Mouse (Mus musculus) heart, adult 18-20 months (tissue): ENCODE results near the gene Prkab2. TPM values are rescaled to one million over a fixed set of nuclear protein-coding genes. Genes with fewer than 3 reads are reported as not detected.

ENCODE experiments used
- DNase-seq, 2 experiments: peaks; one replicate each; pipeline ENCODE4 v3.0.0; 2021 to 2022; ENCODE audit warnings: mixed read lengths in 1 of 2
- microRNA-seq, 2 experiments: library from miRNA; unstranded; fragments of <30 nt; microRNA quantifications; one replicate each; pipeline ENCODE4 v1.2.0; 2022
- total RNA-seq, 2 experiments: library from RNA; stranded (reverse); gene quantifications; 2 replicates each; pipeline ENCODE4 v1.2.3; 2021

Prkab2 gene
- total RNA-seq, 2 experiments from 2014 or later, result 25.5 to 33.5 TPM

GRCm38 (mm10) chr3:97691443-97692017 is 33.5 kb downstream of the Prkab2 start:
- no peak for DNase-seq

- DNase-seq, result no peak
Observed at GRCm38 (mm10) chr3:97693806-97694205, 35.8 kb downstream of the Prkab2 start.

GRCm38 (mm10) chr3:97696866-97697265 is 38.9 kb downstream of the Prkab2 start:
- no peak for DNase-seq

GRCm38 (mm10) chr3:97697291-97697690 is 39.3 kb downstream of the Prkab2 start:
- no peak for DNase-seq

- peak in 1 of 2 experiments; percentile 46 for DNase-seq
Observed at GRCm38 (mm10) chr3:97699061-97699460, 41.1 kb downstream of the Prkab2 start.

- no peak for DNase-seq
Observed at GRCm38 (mm10) chr3:97701198-97701597, 43.2 kb downstream of the Prkab2 start.

- no peak for DNase-seq
Observed at GRCm38 (mm10) chr3:97702448-97703080, 44.6 kb downstream of the Prkab2 start.

- no peak for DNase-seq
Observed at GRCm38 (mm10) chr3:97705508-97705907, 47.5 kb downstream of the Prkab2 start.

GRCm38 (mm10) chr3:97706561-97706960 is 48.6 kb downstream of the Prkab2 start:
- no peak for DNase-seq

- no peak for DNase-seq
Observed at GRCm38 (mm10) chr3:97710134-97710533, 52.1 kb downstream of the Prkab2 start.

GRCm38 (mm10) chr3:97710881-97711280 is 52.9 kb downstream of the Prkab2 start:
- no peak for DNase-seq

GRCm38 (mm10) chr3:97715922-97716321 is 57.9 kb downstream of the Prkab2 start:
- DNase-seq, result no peak

GRCm38 (mm10) chr3:97719116-97719515 is 61.1 kb downstream of the Prkab2 start:
- no peak for DNase-seq

Small RNA genes lying within 50 kb of the gene (microRNA-seq; reads per million reads assigned to microRNA genes)
- 0 reads per million in 2 experiments for gene Mir7225

Other genes with a start within 250 kb of the Prkab2 start
- gene Olfr1402, start 236.2 kb upstream of the Prkab2 start, total RNA-seq, result not detected
- 10 to 100 TPM; 11.1 to 11.6 TPM for gene Chd1l, start 48.0 kb upstream of the Prkab2 start, total RNA-seq
- gene Fmo5, start 29.4 kb upstream of the Prkab2 start, total RNA-seq, result 10 to 100 TPM; 12.6 to 16.0 TPM
- not detected for gene Gm17651, start 16.5 kb downstream of the Prkab2 start, total RNA-seq
- 1,000 to 10,000 TPM; 1,617 to 1,852 TPM for gene Pde4dip, start 230.5 kb downstream of the Prkab2 start, total RNA-seq
- gene Sec22b, start 243.0 kb downstream of the Prkab2 start, total RNA-seq, result 10 to 100 TPM; 49.2 to 52.3 TPM